Mouse (Mus musculus): ENCODE data around the gene Dytn. TPM values are rescaled to one million over a fixed set of nuclear protein-coding genes. Genes with fewer than 3 reads are reported as not detected.
"Not testable (repeated sequence)": the region's sequence is repeated elsewhere in the genome, so short reads cannot be mapped to it uniquely, and the experiment has no call there.

Gene Dytn
- polyA plus RNA-seq, 1 experiment: not detected

GRCm38 (mm10) chr1:63659591-63659990 is 27.1 kb downstream of the Dytn start:
- TF ChIP-seq POLR2A (IDR thresholded peaks at IDR 0.05; ENCODE audit: insufficient read depth, low read length) (no peak), EP300 (IDR thresholded peaks at IDR 0.05; ENCODE audit: insufficient read depth, low read depth, low read length) (no peak), CTCF (IDR thresholded peaks at IDR 0.05; ENCODE audit: low read depth, low read length) (no peak)
- H3K9ac ChIP-seq (ENCODE audit: low read depth, poor library complexity, severe bottlenecking): no peak overlapping the region
- H3K27me3 ChIP-seq (ENCODE audit: control insufficient read depth, insufficient read depth, low read length, poor library complexity, severe bottlenecking): peaks cover 1% of the 10 kb centered on the region; the same call in 1 of the 2 replicates
- H3K36me3 ChIP-seq (ENCODE audit: control insufficient read depth, insufficient read depth, low read length, poor library complexity, severe bottlenecking): no peaks in the 10 kb centered on the region
- H3K27ac ChIP-seq (ENCODE audit: insufficient read depth, low read length): no peak overlapping the region
- no peaks in the 10 kb centered on the region for H3K4me1 ChIP-seq (ENCODE audit: control insufficient read depth, insufficient read depth, low read length)
- H3K4me3 ChIP-seq (ENCODE audit: low read depth, low read length): no peak overlapping the region
- H3K9me3 ChIP-seq (replicated peaks; ENCODE audit: control insufficient read depth, insufficient read depth, low read length, poor library complexity, severe bottlenecking): no peaks in the 10 kb centered on the region

DNA sequence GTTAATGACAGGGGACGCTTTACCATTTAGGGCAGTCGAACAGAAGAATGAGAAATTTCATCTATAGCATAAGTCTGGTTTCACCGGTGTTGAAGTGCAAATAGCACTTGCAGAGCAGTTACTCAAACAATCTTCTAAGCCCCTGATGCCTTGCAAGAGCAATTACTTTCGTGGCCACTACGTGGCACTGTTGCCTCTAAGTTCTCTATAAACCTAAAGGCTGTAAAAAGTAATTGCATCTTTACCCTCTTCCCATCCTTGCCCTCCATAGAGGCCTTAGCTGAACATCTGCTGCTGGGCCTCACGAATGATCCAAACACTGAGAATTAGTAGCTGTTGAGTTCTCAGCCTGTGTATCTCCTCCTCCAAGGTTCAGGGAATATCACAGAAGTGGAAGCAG is 28.7 kb downstream of the Dytn start:
- Histone ChIP-seq H3K9me3 (replicated peaks; ENCODE audit: control insufficient read depth, insufficient read depth, low read length, poor library complexity, severe bottlenecking) (no peaks in the 10 kb centered on the region), H3K36me3 (ENCODE audit: control insufficient read depth, insufficient read depth, low read length, poor library complexity, severe bottlenecking) (no peaks in the 10 kb centered on the region), H3K4me3 (ENCODE audit: low read depth, low read length) (no peak overlapping the region), H3K9ac (ENCODE audit: low read depth, poor library complexity, severe bottlenecking) (no peak overlapping the region), H3K27me3 (ENCODE audit: control insufficient read depth, insufficient read depth, low read length, poor library complexity, severe bottlenecking) (peaks cover 1% of the 10 kb centered on the region; the same call in 1 of the 2 replicates), H3K4me1 (ENCODE audit: control insufficient read depth, insufficient read depth, low read length) (no peaks in the 10 kb centered on the region), H3K27ac (ENCODE audit: insufficient read depth, low read length) (no peak overlapping the region)
- peak; percentile 13 for TF ChIP-seq CTCF (IDR thresholded peaks at IDR 0.05; ENCODE audit: low read depth, low read length)
- no peak for TF ChIP-seq POLR2A (IDR thresholded peaks at IDR 0.05; ENCODE audit: insufficient read depth, low read length)

- TF ChIP-seq CTCF (IDR thresholded peaks at IDR 0.05; ENCODE audit: low read depth, low read length) (no peak), POLR2A (IDR thresholded peaks at IDR 0.05; ENCODE audit: insufficient read depth, low read length) (no peak), EP300 (IDR thresholded peaks at IDR 0.05; ENCODE audit: insufficient read depth, low read depth, low read length) (no peak)
- Histone ChIP-seq H3K4me1 (ENCODE audit: control insufficient read depth, insufficient read depth, low read length) (no peaks in the 10 kb centered on the region), H3K4me3 (ENCODE audit: low read depth, low read length) (no peak overlapping the region)
These were observed 46.8 kb downstream of the Dytn start for GRCm38 (mm10) chr1:63639921-63640320.

DNA sequence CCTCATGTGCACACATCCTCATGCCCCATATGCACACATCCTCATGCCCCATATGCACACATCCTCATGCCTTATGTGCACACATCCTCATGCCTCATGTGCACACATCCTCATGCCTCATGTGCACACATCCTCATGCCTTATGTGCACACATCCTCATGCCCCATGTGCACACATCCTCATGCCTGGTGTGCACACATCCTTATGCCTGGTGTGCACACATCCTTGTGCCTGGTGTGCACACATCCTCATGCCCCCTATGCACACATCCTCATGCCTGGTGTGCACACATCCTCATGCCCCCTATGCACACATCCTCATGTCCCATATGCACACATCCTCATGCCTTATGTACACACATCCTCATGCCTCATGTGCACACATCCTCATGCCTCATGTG is 56.3 kb downstream of the Dytn start:
- H3K27ac ChIP-seq (ENCODE audit: insufficient read depth, low read length); H3K4me3 ChIP-seq (ENCODE audit: low read depth, low read length); H3K9ac ChIP-seq (ENCODE audit: low read depth, poor library complexity, severe bottlenecking); H3K4me1 ChIP-seq (ENCODE audit: control insufficient read depth, insufficient read depth, low read length); H3K36me3 ChIP-seq (ENCODE audit: control insufficient read depth, insufficient read depth, low read length, poor library complexity, severe bottlenecking); H3K9me3 ChIP-seq (replicated peaks; ENCODE audit: control insufficient read depth, insufficient read depth, low read length, poor library complexity, severe bottlenecking); H3K27me3 ChIP-seq (ENCODE audit: control insufficient read depth, insufficient read depth, low read length, poor library complexity, severe bottlenecking): not testable (repeated sequence)

More at GRCm38 (mm10) chr1:63639921-63640320, 46.8 kb downstream of the Dytn start:
- no peak overlapping the region for H3K9ac ChIP-seq (ENCODE audit: low read depth, poor library complexity, severe bottlenecking)
- no peaks in the 10 kb centered on the region for H3K36me3 ChIP-seq (ENCODE audit: control insufficient read depth, insufficient read depth, low read length, poor library complexity, severe bottlenecking)
- no peaks in the 10 kb centered on the region for H3K9me3 ChIP-seq (replicated peaks; ENCODE audit: control insufficient read depth, insufficient read depth, low read length, poor library complexity, severe bottlenecking)
- H3K27ac ChIP-seq (ENCODE audit: insufficient read depth, low read length): no peak overlapping the region
- H3K27me3 ChIP-seq (ENCODE audit: control insufficient read depth, insufficient read depth, low read length, poor library complexity, severe bottlenecking): no peaks in the 10 kb centered on the region

GRCm38 (mm10) chr1:63628211-63628610 is 58.5 kb downstream of the Dytn start:
- Histone ChIP-seq H3K9ac (ENCODE audit: low read depth, poor library complexity, severe bottlenecking) (no peak overlapping the region), H3K36me3 (ENCODE audit: control insufficient read depth, insufficient read depth, low read length, poor library complexity, severe bottlenecking) (no peaks in the 10 kb centered on the region), H3K9me3 (replicated peaks; ENCODE audit: control insufficient read depth, insufficient read depth, low read length, poor library complexity, severe bottlenecking) (no peaks in the 10 kb centered on the region), H3K4me3 (ENCODE audit: low read depth, low read length) (no peak overlapping the region), H3K27me3 (ENCODE audit: control insufficient read depth, insufficient read depth, low read length, poor library complexity, severe bottlenecking) (no peaks in the 10 kb centered on the region), H3K27ac (ENCODE audit: insufficient read depth, low read length) (no peak overlapping the region), H3K4me1 (ENCODE audit: control insufficient read depth, insufficient read depth, low read length) (no peaks in the 10 kb centered on the region)
- TF ChIP-seq POLR2A (IDR thresholded peaks at IDR 0.05; ENCODE audit: insufficient read depth, low read length) (no peak), EP300 (IDR thresholded peaks at IDR 0.05; ENCODE audit: insufficient read depth, low read depth, low read length) (no peak), CTCF (IDR thresholded peaks at IDR 0.05; ENCODE audit: low read depth, low read length) (no peak)

GRCm38 (mm10) chr1:63615668-63616067 is 71.1 kb downstream of the Dytn start, which contains the start of gene Gm39653:
Gene Gm39653 (plus strand): TSS chr1:63615968.
- H3K4me3 ChIP-seq (ENCODE audit: low read depth, low read length): no peak within 1 kb of the TSS
- no peak for TF ChIP-seq POLR2A (IDR thresholded peaks at IDR 0.05; ENCODE audit: insufficient read depth, low read length)
- no peak for TF ChIP-seq CTCF (IDR thresholded peaks at IDR 0.05; ENCODE audit: low read depth, low read length)
- no peak for TF ChIP-seq EP300 (IDR thresholded peaks at IDR 0.05; ENCODE audit: insufficient read depth, low read depth, low read length)
- H3K27me3 ChIP-seq (ENCODE audit: control insufficient read depth, insufficient read depth, low read length, poor library complexity, severe bottlenecking): 0 out of 2 replicates have a peak, but pooled peaks cover 5% of the 10 kb centered on the region
- H3K36me3 ChIP-seq (ENCODE audit: control insufficient read depth, insufficient read depth, low read length, poor library complexity, severe bottlenecking): no peaks in the 10 kb centered on the region
- no peaks in the 10 kb centered on the region for H3K9me3 ChIP-seq (replicated peaks; ENCODE audit: control insufficient read depth, insufficient read depth, low read length, poor library complexity, severe bottlenecking)
- no peak within 1 kb of the TSS for H3K27ac ChIP-seq (ENCODE audit: insufficient read depth, low read length)
- H3K9ac ChIP-seq (ENCODE audit: low read depth, poor library complexity, severe bottlenecking): no peak within 1 kb of the TSS
- H3K4me1 ChIP-seq (ENCODE audit: control insufficient read depth, insufficient read depth, low read length): no peaks in the 10 kb centered on the region
